Mouse (Mus musculus): Measurements from ENCODE around the gene Unc5b. TPM values are rescaled to one million over a fixed set of nuclear protein-coding genes. Genes with fewer than 3 reads are reported as not detected.

Gene Unc5b
- polyA plus RNA-seq, 1 experiment from 2014 or later: 3.8 TPM

- Histone ChIP-seq H3K4me2 (replicated peaks; ENCODE audit: low read depth, low read length) (no peak overlapping the region), H3K27ac (ENCODE audit: low read length) (no peak overlapping the region)
Measured at GRCm38 (mm10) chr10:60818708-60819107, 12.7 kb downstream of the Unc5b start.

DNA sequence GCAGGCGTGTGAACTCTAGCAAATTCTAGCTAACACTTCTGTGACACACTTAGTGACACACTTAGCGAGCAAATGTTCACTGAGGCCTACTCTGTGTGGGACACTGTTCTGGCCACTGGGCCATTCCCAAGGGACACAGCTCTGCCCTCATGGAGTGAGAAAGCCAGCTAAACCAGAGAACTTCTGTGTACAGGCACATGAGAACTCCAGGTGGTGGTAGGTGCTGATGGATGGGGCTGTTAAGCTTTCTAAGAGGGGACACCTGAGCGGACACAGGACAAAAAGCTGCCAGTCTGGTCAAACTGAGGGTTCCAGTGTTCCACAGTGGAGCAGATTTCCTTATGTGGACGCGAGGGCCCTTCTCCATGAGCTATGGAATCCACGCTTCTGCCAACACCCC lies 13.5 kb downstream of the Unc5b start:
- Histone ChIP-seq H3K4me3 (ENCODE audit: low read depth, low read length) (no peak overlapping the region), H3K4me2 (replicated peaks; ENCODE audit: low read depth, low read length) (no peak overlapping the region), H3K4me1 (ENCODE audit: insufficient read depth, low read depth, low read length) (peaks cover 22% of the 10 kb centered on the region; the same call in 1 of the 2 replicates), H3K27me3 (replicated peaks; ENCODE audit: insufficient read depth, low read length) (no peaks in the 10 kb centered on the region), H3K9ac (replicated peaks; ENCODE audit: low read depth) (no peak overlapping the region), H3K36me3 (ENCODE audit: insufficient read depth, low read length) (no peaks in the 10 kb centered on the region), H3K9me3 (ENCODE audit: low read length) (no peaks in the 10 kb centered on the region), H3K27ac (ENCODE audit: low read length) (no peak overlapping the region)
- 91% methylated on average over 6 of the region's 6 CpGs for WGBS
- TF ChIP-seq EP300 (IDR thresholded peaks at IDR 0.05): no peak
- TF ChIP-seq CTCF (IDR thresholded peaks at IDR 0.05): no peak
- ATAC-seq (no peak), DNase-seq (ENCODE audit: low spot score) (no peak)

More at GRCm38 (mm10) chr10:60818708-60819107, 12.7 kb downstream of the Unc5b start:
- Histone ChIP-seq H3K4me3 (ENCODE audit: low read depth, low read length) (no peak overlapping the region), H3K27me3 (replicated peaks; ENCODE audit: insufficient read depth, low read length) (no peaks in the 10 kb centered on the region), H3K9ac (replicated peaks; ENCODE audit: low read depth) (no peak overlapping the region), H3K4me1 (ENCODE audit: insufficient read depth, low read depth, low read length) (peaks cover 20% of the 10 kb centered on the region; the same call in 1 of the 2 replicates), H3K9me3 (ENCODE audit: low read length) (no peaks in the 10 kb centered on the region), H3K36me3 (ENCODE audit: insufficient read depth, low read length) (no peaks in the 10 kb centered on the region)
- DNase-seq (ENCODE audit: low spot score): no peak
- TF ChIP-seq CTCF (IDR thresholded peaks at IDR 0.05) (no peak), EP300 (IDR thresholded peaks at IDR 0.05) (no peak)
- 95% methylated on average over 7 of the region's 7 CpGs for WGBS
- no peak for ATAC-seq

- Histone ChIP-seq H3K4me1 (ENCODE audit: insufficient read depth, low read depth, low read length) (peaks cover 26% of the 10 kb centered on the region; the same call in 1 of the 2 replicates), H3K4me3 (ENCODE audit: low read depth, low read length) (no peak overlapping the region), H3K9me3 (ENCODE audit: low read length) (no peaks in the 10 kb centered on the region), H3K36me3 (ENCODE audit: insufficient read depth, low read length) (no peaks in the 10 kb centered on the region), H3K9ac (replicated peaks; ENCODE audit: low read depth) (no peak overlapping the region), H3K27ac (ENCODE audit: low read length) (peak overlapping the region; percentile 44), H3K4me2 (replicated peaks; ENCODE audit: low read depth, low read length) (no peak overlapping the region; the same call in 1 of the 2 replicates), H3K27me3 (replicated peaks; ENCODE audit: insufficient read depth, low read length) (no peaks in the 10 kb centered on the region)
- DNase-seq (ENCODE audit: low spot score): peak; percentile 80
- TF ChIP-seq EP300 (IDR thresholded peaks at IDR 0.05) (peak; percentile 62), CTCF (IDR thresholded peaks at IDR 0.05) (no peak)
- peak; percentile 86 for ATAC-seq
- 22% methylated on average over 14 of the region's 14 CpGs for WGBS
Measured at GRCm38 (mm10) chr10:60816872-60817648, 14.3 kb downstream of the Unc5b start.

DNA sequence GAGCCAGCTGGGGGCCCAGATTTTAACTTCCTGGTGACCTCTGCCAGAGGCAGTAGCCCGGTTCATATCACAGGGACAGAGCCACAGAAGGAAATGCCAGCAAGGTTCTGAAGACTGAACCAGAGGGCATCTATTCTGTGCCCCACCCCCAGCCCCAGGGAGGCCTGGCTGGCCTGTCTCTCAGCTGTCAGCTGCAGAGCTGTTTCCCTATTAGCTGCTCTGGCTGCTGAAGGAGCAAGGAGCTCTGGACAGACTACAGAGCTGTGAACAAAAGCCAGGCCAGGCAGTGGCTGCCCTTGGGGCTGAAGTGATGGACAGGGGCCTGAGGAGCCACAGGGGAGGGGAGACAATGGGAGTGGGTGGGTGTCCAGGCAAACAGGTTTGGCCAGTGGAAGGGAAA lies 15.5 kb downstream of the Unc5b start:
- Histone ChIP-seq H3K4me3 (ENCODE audit: low read depth, low read length) (no peak overlapping the region), H3K9me3 (ENCODE audit: low read length) (no peaks in the 10 kb centered on the region), H3K4me1 (ENCODE audit: insufficient read depth, low read depth, low read length) (peaks cover 32% of the 10 kb centered on the region; the same call in 1 of the 2 replicates), H3K9ac (replicated peaks; ENCODE audit: low read depth) (no peak overlapping the region), H3K4me2 (replicated peaks; ENCODE audit: low read depth, low read length) (no peak overlapping the region), H3K27ac (ENCODE audit: low read length) (no peak overlapping the region), H3K27me3 (replicated peaks; ENCODE audit: insufficient read depth, low read length) (no peaks in the 10 kb centered on the region), H3K36me3 (ENCODE audit: insufficient read depth, low read length) (no peaks in the 10 kb centered on the region)
- ATAC-seq (no peak), DNase-seq (ENCODE audit: low spot score) (no peak)
- TF ChIP-seq CTCF (IDR thresholded peaks at IDR 0.05) (no peak), EP300 (IDR thresholded peaks at IDR 0.05) (no peak)
- WGBS: 16% methylated on average over 1 of the region's 1 CpGs

- no peaks in the 10 kb centered on the region for H3K27me3 ChIP-seq (replicated peaks; ENCODE audit: insufficient read depth, low read length)
- no peak overlapping the region for H3K4me2 ChIP-seq (replicated peaks; ENCODE audit: low read depth, low read length)
Measured at GRCm38 (mm10) chr10:60815059-60815458, 16.3 kb downstream of the Unc5b start.

GRCm38 (mm10) chr10:60814444-60815057 lies 16.8 kb downstream of the Unc5b start:
- Histone ChIP-seq H3K4me2 (replicated peaks; ENCODE audit: low read depth, low read length) (no peak overlapping the region), H3K9me3 (ENCODE audit: low read length) (no peaks in the 10 kb centered on the region), H3K27ac (ENCODE audit: low read length) (peak overlapping the region; percentile 43), H3K4me3 (ENCODE audit: low read depth, low read length) (no peak overlapping the region), H3K9ac (replicated peaks; ENCODE audit: low read depth) (no peak overlapping the region), H3K27me3 (replicated peaks; ENCODE audit: insufficient read depth, low read length) (no peaks in the 10 kb centered on the region), H3K36me3 (ENCODE audit: insufficient read depth, low read length) (no peaks in the 10 kb centered on the region), H3K4me1 (ENCODE audit: insufficient read depth, low read depth, low read length) (peaks cover 30% of the 10 kb centered on the region; the same call in 1 of the 2 replicates)
- peak; percentile 65 for ATAC-seq
- DNase-seq (ENCODE audit: low spot score): peak; percentile 61
- TF ChIP-seq CTCF (IDR thresholded peaks at IDR 0.05): no peak
- TF ChIP-seq EP300 (IDR thresholded peaks at IDR 0.05): no peak
- WGBS: 8% methylated on average over 10 of the region's 10 CpGs

More at GRCm38 (mm10) chr10:60815059-60815458, 16.3 kb downstream of the Unc5b start:
- no peaks in the 10 kb centered on the region for H3K36me3 ChIP-seq (ENCODE audit: insufficient read depth, low read length)
- ATAC-seq (no peak), DNase-seq (ENCODE audit: low spot score) (no peak)
- H3K27ac ChIP-seq (ENCODE audit: low read length): peak overlapping the region; percentile 43
- TF ChIP-seq CTCF (IDR thresholded peaks at IDR 0.05): no peak
- no peak for TF ChIP-seq EP300 (IDR thresholded peaks at IDR 0.05)
- H3K4me1 ChIP-seq (ENCODE audit: insufficient read depth, low read depth, low read length): peaks cover 32% of the 10 kb centered on the region; the same call in 1 of the 2 replicates
- WGBS: 26% methylated on average over 5 of the region's 6 CpGs
- H3K4me3 ChIP-seq (ENCODE audit: low read depth, low read length): no peak overlapping the region
- no peak overlapping the region for H3K9ac ChIP-seq (replicated peaks; ENCODE audit: low read depth)
- H3K9me3 ChIP-seq (ENCODE audit: low read length): no peaks in the 10 kb centered on the region

All from lung, postnatal 0 days (tissue).